Mouse (Mus musculus): ENCODE results near the gene Zfp987. TPM values are rescaled to one million over a fixed set of nuclear protein-coding genes. Genes with fewer than 3 reads are reported as not detected.

Gene Zfp987
- total RNA-seq, 2 experiments from 2014 or later: not detected

GRCm38 (mm10) chr4:146173378-146174226 is 76.5 kb downstream of the Zfp987 start:
- peak; percentile 34 for DNase-seq (ENCODE audit: low spot score)

Other genes with a start within 250 kb of the Zfp987 start
- not detected for gene Zfp986, start 228.5 kb upstream of the Zfp987 start, total RNA-seq (2021)
- gene Zfp600, start 59.5 kb downstream of the Zfp987 start, total RNA-seq (2021): not detected